Mouse (Mus musculus) CD4-positive, CD25-positive, alpha-beta regulatory T cell (primary cell): ENCODE data around the gene Tmem132a. TPM values are rescaled to one million over a fixed set of nuclear protein-coding genes. Genes with fewer than 3 reads are reported as not detected.

Experiments
- polyA plus RNA-seq: library from polyadenylated mRNA; unstranded; fragments of 100-300 nt; shearing (Covaris generic); gene quantifications from one replicate; pipeline ENCODE4 v1.2.1, GENCODE M21; 2017

Tmem132a gene
- 0.56 TPM for polyA plus RNA-seq

DNA sequence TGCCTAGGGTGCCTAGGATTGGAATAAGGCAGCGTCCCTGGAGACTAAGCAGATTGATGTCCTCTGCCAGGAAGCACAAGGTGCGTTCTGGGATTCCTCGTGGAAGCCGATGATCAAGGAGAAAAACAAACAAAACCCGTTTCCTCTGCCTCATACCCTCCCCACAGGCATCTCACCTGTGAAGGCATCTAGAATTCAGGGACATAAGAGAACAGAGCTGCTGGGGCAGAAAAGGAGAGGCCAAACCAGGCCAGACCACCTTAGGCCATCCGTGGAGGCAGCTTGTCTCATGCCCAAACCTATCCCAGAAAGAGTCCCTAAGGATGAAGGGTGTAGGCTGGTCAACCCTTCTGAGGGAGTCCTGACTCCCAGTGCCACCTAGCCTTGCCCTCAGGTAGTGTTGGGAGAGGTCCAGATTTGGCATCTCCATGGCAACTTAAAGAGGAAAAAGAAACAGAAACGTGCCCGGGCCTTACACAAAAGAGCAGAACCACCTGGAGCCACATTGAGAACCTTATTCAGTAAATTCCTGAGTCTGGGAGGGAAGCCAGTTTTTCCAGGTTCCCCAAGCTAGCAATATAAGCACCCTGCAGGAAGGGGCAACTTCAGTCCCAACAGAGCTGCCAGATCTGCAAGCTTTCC, at the start of gene Tmem132a:
Tmem132a (minus strand) TSS at position 55 of the 642 bp plus-strand sequence.

DNA sequence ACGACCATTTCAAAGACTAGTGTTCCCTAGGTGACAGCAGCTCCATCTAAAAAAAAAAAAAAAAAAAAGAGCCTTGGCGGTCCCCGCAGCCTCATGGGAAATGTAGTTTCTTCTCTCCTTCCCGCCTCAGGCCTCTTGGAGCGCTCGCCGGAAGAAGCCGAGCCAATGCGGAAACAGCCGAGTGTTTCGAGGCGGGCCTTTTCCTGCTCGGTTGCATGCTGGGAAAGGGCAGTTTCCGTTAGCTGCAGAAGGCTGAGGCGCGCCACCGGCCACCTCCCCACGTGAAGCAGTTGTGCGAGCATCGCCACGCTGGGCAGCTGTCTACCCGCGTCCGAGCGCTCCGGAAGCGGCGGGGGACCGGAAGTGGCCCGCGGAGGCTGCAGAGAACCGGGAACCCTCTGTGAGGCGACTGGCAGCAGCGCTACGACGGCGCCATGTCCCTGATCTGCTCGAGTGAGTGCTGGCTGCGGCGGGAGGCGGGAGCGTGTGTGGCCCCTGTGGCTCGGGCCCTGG, 25.3 kb upstream of the Tmem132a start, which contains the start of gene Prpf19:
Prpf19 (plus strand) TSS at position 216 of the 513 bp plus-strand sequence.

DNA sequence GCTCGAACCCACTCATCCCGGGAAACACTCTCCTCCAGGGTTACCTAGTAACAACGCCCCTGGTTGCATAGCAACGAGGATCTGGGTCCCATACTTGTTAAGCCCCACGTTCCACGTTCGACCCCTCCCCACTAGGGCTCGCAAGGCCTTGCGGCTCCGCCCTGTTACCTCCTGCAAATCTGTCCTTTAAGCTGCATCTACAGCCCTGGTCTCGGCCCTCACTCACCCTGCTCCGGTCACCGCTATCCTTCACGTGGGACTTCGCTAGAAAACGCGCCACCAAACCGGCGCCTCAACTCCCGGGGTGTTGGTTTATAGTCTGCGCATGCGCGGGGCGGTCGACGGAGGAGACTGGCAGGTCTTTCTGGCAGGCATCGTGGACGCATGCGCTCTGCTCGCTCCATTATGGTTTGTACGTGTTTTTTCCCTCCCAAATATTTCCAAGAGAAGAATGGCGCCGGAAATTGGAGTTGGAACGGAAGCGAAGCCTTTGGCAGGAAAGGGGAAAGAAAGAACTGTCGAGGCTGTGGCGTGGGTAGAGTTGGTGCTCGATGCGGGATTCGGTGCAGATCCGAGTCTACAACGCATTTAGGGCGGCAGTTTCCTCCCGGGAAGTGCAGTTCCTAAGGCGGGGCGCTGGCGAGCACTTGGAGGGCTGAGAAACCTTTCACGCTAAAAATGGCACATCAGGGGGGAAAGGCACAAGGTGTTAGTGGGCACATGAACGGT, 11.8 kb upstream of the Tmem132a start, which contains the start of gene Tmem109:
Tmem109 (minus strand) TSS at position 576 of the 729 bp plus-strand sequence.

DNA sequence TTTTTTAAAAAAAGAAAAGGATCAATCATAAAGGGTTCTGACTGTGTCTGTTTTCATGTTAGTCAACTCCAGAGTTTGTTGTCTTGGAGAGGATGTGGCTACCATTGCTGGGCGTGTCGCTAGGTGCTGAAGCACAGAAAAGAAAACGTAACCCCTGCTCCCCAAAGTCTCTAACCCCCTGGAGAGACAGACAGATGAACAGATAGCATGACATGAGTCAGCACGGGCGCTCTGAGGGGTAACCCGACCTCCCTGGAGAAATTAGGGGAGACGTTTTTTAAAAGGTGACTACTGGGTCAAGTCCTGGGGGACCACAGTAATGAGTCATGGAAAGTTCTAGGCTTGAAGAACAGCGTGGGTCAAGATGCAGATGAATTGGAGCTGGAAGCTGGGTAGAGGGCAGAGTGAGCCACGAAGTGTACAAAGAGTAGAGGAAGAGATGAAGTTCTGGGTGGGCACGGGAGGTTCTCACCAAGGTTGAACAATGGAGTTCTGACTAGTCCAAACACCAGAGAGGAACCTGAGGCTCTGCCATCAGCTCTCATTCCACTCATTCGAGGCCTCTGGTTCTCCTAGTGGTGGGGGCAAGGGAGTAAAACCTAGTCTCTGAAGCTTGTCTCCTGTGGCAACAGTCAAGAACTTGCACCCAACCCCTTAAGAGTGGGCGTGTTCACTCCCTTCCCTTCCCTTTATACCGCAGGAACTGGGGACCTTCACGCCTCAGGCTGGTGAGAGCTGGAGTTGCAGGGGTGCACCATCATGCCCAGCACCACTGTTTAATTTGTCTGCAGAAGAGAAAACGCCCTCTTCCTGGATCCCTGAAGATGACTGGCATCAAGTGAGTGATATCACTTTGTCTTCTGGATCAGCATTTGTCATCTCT, 30.5 kb downstream of the Tmem132a start, which contains the start of gene Slc15a3:
Slc15a3 (plus strand) TSS at position 718 of the 883 bp plus-strand sequence.

DNA sequence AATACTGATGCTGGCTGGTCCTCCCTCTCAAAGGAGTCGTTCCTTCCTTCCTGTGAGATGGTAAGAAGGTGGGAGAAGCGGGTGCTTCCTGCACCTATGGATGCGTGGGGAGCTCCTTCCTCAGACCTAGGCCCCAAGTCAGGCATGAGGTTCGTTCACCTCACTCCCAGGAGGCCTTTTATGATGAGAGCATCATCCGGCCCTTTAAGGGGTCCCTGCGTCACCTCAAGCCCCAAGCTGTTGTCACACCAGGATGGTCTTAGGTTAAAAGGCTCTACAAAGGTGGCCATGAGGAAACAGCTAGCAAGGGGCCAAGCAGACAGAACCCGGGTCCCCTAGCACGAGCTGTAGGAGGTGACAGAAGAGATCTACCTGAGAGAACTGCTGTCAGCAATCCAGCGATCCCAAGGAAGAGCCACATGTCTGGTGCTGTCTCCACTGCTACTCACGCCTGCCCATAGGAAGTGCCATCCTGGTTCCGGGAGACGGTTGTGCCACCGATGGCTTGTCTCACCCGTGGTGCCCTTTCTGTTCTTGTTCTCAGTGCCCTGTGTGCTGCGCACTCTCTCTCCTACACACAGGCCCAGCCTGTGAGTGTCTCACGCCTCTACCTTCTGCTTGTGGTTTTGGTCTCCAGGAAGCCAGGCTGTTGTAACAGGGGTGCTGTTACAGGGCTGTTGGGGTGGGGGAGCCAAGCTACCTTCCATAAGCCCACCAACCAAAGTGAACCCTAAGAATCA, 40.1 kb downstream of the Tmem132a start, which contains the start of gene Cd6:
Cd6 (minus strand) TSS at position 623 of the 740 bp plus-strand sequence.

Other genes with a start within 250 kb of the Tmem132a start
- gene Vwce, start 235.7 kb downstream of the Tmem132a start, polyA plus RNA-seq, result not detected
- gene Pga5, start 191.9 kb downstream of the Tmem132a start, polyA plus RNA-seq, result not detected
- gene Vps37c, start 181.2 kb downstream of the Tmem132a start, polyA plus RNA-seq, result 24.2 TPM
- gene Cd5, start 130.9 kb downstream of the Tmem132a start, polyA plus RNA-seq, result 647 TPM
- gene Cd6, start 39.9 kb downstream of the Tmem132a start, polyA plus RNA-seq, result 665 TPM
- 0.50 TPM for gene Slc15a3, start 30.2 kb downstream of the Tmem132a start, polyA plus RNA-seq
- 53.6 TPM for gene Tmem109, start 12.1 kb upstream of the Tmem132a start, polyA plus RNA-seq
- 103 TPM for gene Prpf19, start 25.3 kb upstream of the Tmem132a start, polyA plus RNA-seq
- not detected for gene Zp1, start 50.7 kb upstream of the Tmem132a start, polyA plus RNA-seq
- 0.10 TPM for gene Ptgdr2, start 67.2 kb upstream of the Tmem132a start, polyA plus RNA-seq
- 19.4 TPM for gene Ccdc86, start 79.3 kb upstream of the Tmem132a start, polyA plus RNA-seq
- not detected for gene Ms4a10, start 104.7 kb upstream of the Tmem132a start, polyA plus RNA-seq
- 0.13 TPM for gene Ms4a15, start 123.3 kb upstream of the Tmem132a start, polyA plus RNA-seq
- gene Ms4a18, start 148.1 kb upstream of the Tmem132a start, polyA plus RNA-seq, result not detected
- gene Ms4a8a, start 211.2 kb upstream of the Tmem132a start, polyA plus RNA-seq, result 0.37 TPM